Mouse (Mus musculus): ENCODE measurements around the gene Ssbp3. TPM values are rescaled to one million over a fixed set of nuclear protein-coding genes. Genes with fewer than 3 reads are reported as not detected.

The Ssbp3 gene
- polyA plus RNA-seq, 1 experiment from 2014 or later, result 43.3 TPM

- 69% methylated on average over 15 of the region's 15 CpGs for whole genome bisulfite sequencing
- no peak overlapping the region for H3K4me2 ChIP-seq (ENCODE audit: low read length)
- no peak overlapping the region for H3K9ac ChIP-seq (ENCODE audit: low read length)
- H3K4me3 ChIP-seq (ENCODE audit: control insufficient read depth in 1 of 2, insufficient read depth in 1 of 2, low read depth in 1 of 2, low read length in 2 of 2), result no peak overlapping the region
- no peak for ATAC-seq (ENCODE audit: insufficient number of reproducible peaks, insufficient read depth, low FRiP score, low read depth)
- H3K9me3 ChIP-seq (ENCODE audit: control insufficient read depth, low read length), result no peaks in the 10 kb centered on the region
- no peaks in the 10 kb centered on the region for H3K27me3 ChIP-seq (ENCODE audit: control insufficient read depth, insufficient read depth, low read length)
- H3K27ac ChIP-seq (replicated peaks in 1 of 2; ENCODE audit: control insufficient read depth in 1 of 2, insufficient read depth in 1 of 2, low read depth in 2 of 2, low read length in 2 of 2), result no peak overlapping the region
- H3K36me3 ChIP-seq (ENCODE audit: control insufficient read depth, insufficient read depth, low read length), result no peaks in the 10 kb centered on the region
- H3K4me1 ChIP-seq (ENCODE audit: control insufficient read depth in 2 of 2, insufficient read depth in 2 of 2, low read length in 2 of 2), result peaks cover 32 to 57% of the 10 kb centered on the region in 2 experiments
Measured at GRCm38 (mm10) chr4:106972461-106973384, 62.2 kb downstream of the Ssbp3 start.

GRCm38 (mm10) chr4:106975324-106975723, 64.8 kb downstream of the Ssbp3 start:
- no peak overlapping the region for H3K9ac ChIP-seq (ENCODE audit: low read length)
- H3K27ac ChIP-seq (replicated peaks in 1 of 2; ENCODE audit: control insufficient read depth in 1 of 2, insufficient read depth in 1 of 2, low read depth in 2 of 2, low read length in 2 of 2), result no peak overlapping the region
- no peaks in the 10 kb centered on the region for H3K9me3 ChIP-seq (ENCODE audit: control insufficient read depth, low read length)
- peaks cover 5% of the 10 kb centered on the region; the same call in 1 of the 2 replicates for H3K36me3 ChIP-seq (ENCODE audit: control insufficient read depth, insufficient read depth, low read length)
- no peak for ATAC-seq (ENCODE audit: insufficient number of reproducible peaks, insufficient read depth, low FRiP score, low read depth)
- H3K4me1 ChIP-seq (ENCODE audit: control insufficient read depth in 2 of 2, insufficient read depth in 2 of 2, low read length in 2 of 2), result peaks cover 19 to 41% of the 10 kb centered on the region in 2 experiments
- WGBS, result 70% methylated on average over 6 of the region's 6 CpGs
- H3K4me2 ChIP-seq (ENCODE audit: low read length), result no peak overlapping the region
- H3K4me3 ChIP-seq (ENCODE audit: control insufficient read depth in 1 of 2, insufficient read depth in 1 of 2, low read depth in 1 of 2, low read length in 2 of 2), result no peak overlapping the region
- H3K27me3 ChIP-seq (ENCODE audit: control insufficient read depth, insufficient read depth, low read length), result no peaks in the 10 kb centered on the region

GRCm38 (mm10) chr4:106975890-106976289, 65.4 kb downstream of the Ssbp3 start:
- Histone ChIP-seq H3K27me3 (ENCODE audit: control insufficient read depth, insufficient read depth, low read length) (no peaks in the 10 kb centered on the region), H3K36me3 (ENCODE audit: control insufficient read depth, insufficient read depth, low read length) (peaks cover 5% of the 10 kb centered on the region; the same call in 1 of the 2 replicates), H3K9ac (ENCODE audit: low read length) (no peak overlapping the region), H3K4me1 (ENCODE audit: control insufficient read depth in 2 of 2, insufficient read depth in 2 of 2, low read length in 2 of 2) (peaks cover 20 to 43% of the 10 kb centered on the region in 2 experiments), H3K27ac (replicated peaks in 1 of 2; ENCODE audit: control insufficient read depth in 1 of 2, insufficient read depth in 1 of 2, low read depth in 2 of 2, low read length in 2 of 2) (no peak overlapping the region), H3K9me3 (ENCODE audit: control insufficient read depth, low read length) (no peaks in the 10 kb centered on the region), H3K4me3 (ENCODE audit: control insufficient read depth in 1 of 2, insufficient read depth in 1 of 2, low read depth in 1 of 2, low read length in 2 of 2) (no peak overlapping the region), H3K4me2 (ENCODE audit: low read length) (no peak overlapping the region)
- WGBS, result 71% methylated on average over 4 of the region's 4 CpGs
- ATAC-seq (ENCODE audit: insufficient number of reproducible peaks, insufficient read depth, low FRiP score, low read depth), result no peak

- WGBS, result 88% methylated on average over 2 of the region's 2 CpGs
- H3K27ac ChIP-seq (replicated peaks in 1 of 2; ENCODE audit: control insufficient read depth in 1 of 2, insufficient read depth in 1 of 2, low read depth in 2 of 2, low read length in 2 of 2), result no peak overlapping the region
- H3K4me2 ChIP-seq (ENCODE audit: low read length), result no peak overlapping the region
- H3K27me3 ChIP-seq (ENCODE audit: control insufficient read depth, insufficient read depth, low read length), result no peaks in the 10 kb centered on the region
- H3K4me1 ChIP-seq (ENCODE audit: control insufficient read depth in 2 of 2, insufficient read depth in 2 of 2, low read length in 2 of 2), result peaks cover 18 to 43% of the 10 kb centered on the region in 2 experiments
- no peak overlapping the region for H3K9ac ChIP-seq (ENCODE audit: low read length)
- H3K36me3 ChIP-seq (ENCODE audit: control insufficient read depth, insufficient read depth, low read length), result peaks cover 5% of the 10 kb centered on the region; the same call in 1 of the 2 replicates
- H3K9me3 ChIP-seq (ENCODE audit: control insufficient read depth, low read length), result no peaks in the 10 kb centered on the region
- no peak for ATAC-seq (ENCODE audit: insufficient number of reproducible peaks, insufficient read depth, low FRiP score, low read depth)
- H3K4me3 ChIP-seq (ENCODE audit: control insufficient read depth in 1 of 2, insufficient read depth in 1 of 2, low read depth in 1 of 2, low read length in 2 of 2), result no peak overlapping the region
Measured at GRCm38 (mm10) chr4:106976576-106976975, 66.1 kb downstream of the Ssbp3 start.

- WGBS, result 25% methylated on average over 6 of the region's 6 CpGs
- H3K36me3 ChIP-seq (ENCODE audit: control insufficient read depth, insufficient read depth, low read length), result peaks cover 7% of the 10 kb centered on the region; the same call in 1 of the 2 replicates
- ATAC-seq (ENCODE audit: insufficient number of reproducible peaks, insufficient read depth, low FRiP score, low read depth), result no peak
- peaks cover 17 to 43% of the 10 kb centered on the region in 2 experiments for H3K4me1 ChIP-seq (ENCODE audit: control insufficient read depth in 2 of 2, insufficient read depth in 2 of 2, low read length in 2 of 2)
- H3K4me3 ChIP-seq (ENCODE audit: control insufficient read depth in 1 of 2, insufficient read depth in 1 of 2, low read depth in 1 of 2, low read length in 2 of 2), result no peak overlapping the region
- H3K27ac ChIP-seq (replicated peaks in 1 of 2; ENCODE audit: control insufficient read depth in 1 of 2, insufficient read depth in 1 of 2, low read depth in 2 of 2, low read length in 2 of 2), result no peak overlapping the region
- H3K27me3 ChIP-seq (ENCODE audit: control insufficient read depth, insufficient read depth, low read length), result no peaks in the 10 kb centered on the region
- no peak overlapping the region for H3K4me2 ChIP-seq (ENCODE audit: low read length)
- H3K9ac ChIP-seq (ENCODE audit: low read length), result no peak overlapping the region
- H3K9me3 ChIP-seq (ENCODE audit: control insufficient read depth, low read length), result no peaks in the 10 kb centered on the region
Measured at GRCm38 (mm10) chr4:106977218-106977651, 66.7 kb downstream of the Ssbp3 start.

- Histone ChIP-seq H3K9ac (ENCODE audit: low read length) (no peak overlapping the region), H3K27ac (replicated peaks in 1 of 2; ENCODE audit: control insufficient read depth in 1 of 2, insufficient read depth in 1 of 2, low read depth in 2 of 2, low read length in 2 of 2) (peak overlapping the region in 1 of 2 experiments; percentile 50; a peak in 1 of 4 replicates), H3K36me3 (ENCODE audit: control insufficient read depth, insufficient read depth, low read length) (peaks cover 7% of the 10 kb centered on the region; the same call in 1 of the 2 replicates), H3K4me1 (ENCODE audit: control insufficient read depth in 2 of 2, insufficient read depth in 2 of 2, low read length in 2 of 2) (peaks cover 17 to 36% of the 10 kb centered on the region in 2 experiments), H3K4me2 (ENCODE audit: low read length) (no peak overlapping the region), H3K27me3 (ENCODE audit: control insufficient read depth, insufficient read depth, low read length) (no peaks in the 10 kb centered on the region), H3K9me3 (ENCODE audit: control insufficient read depth, low read length) (no peaks in the 10 kb centered on the region), H3K4me3 (ENCODE audit: control insufficient read depth in 1 of 2, insufficient read depth in 1 of 2, low read depth in 1 of 2, low read length in 2 of 2) (no peak overlapping the region)
- ATAC-seq (ENCODE audit: insufficient number of reproducible peaks, insufficient read depth, low FRiP score, low read depth), result no peak
- 62% methylated on average over 8 of the region's 8 CpGs for WGBS
Measured at GRCm38 (mm10) chr4:106978376-106978775, 67.9 kb downstream of the Ssbp3 start.

- H3K4me2 ChIP-seq (ENCODE audit: low read length), result no peak overlapping the region
- no peak for ATAC-seq (ENCODE audit: insufficient number of reproducible peaks, insufficient read depth, low FRiP score, low read depth)
- H3K27ac ChIP-seq (replicated peaks in 1 of 2; ENCODE audit: control insufficient read depth in 1 of 2, insufficient read depth in 1 of 2, low read depth in 2 of 2, low read length in 2 of 2), result no peak overlapping the region
- H3K9ac ChIP-seq (ENCODE audit: low read length), result peak overlapping the region; percentile 35; the same call in 1 of the 2 replicates
- peaks cover 17 to 48% of the 10 kb centered on the region in 2 experiments for H3K4me1 ChIP-seq (ENCODE audit: control insufficient read depth in 2 of 2, insufficient read depth in 2 of 2, low read length in 2 of 2)
- no peaks in the 10 kb centered on the region for H3K9me3 ChIP-seq (ENCODE audit: control insufficient read depth, low read length)
- 21% methylated on average over 7 of the region's 7 CpGs for WGBS
- peaks cover 7% of the 10 kb centered on the region; the same call in 1 of the 2 replicates for H3K36me3 ChIP-seq (ENCODE audit: control insufficient read depth, insufficient read depth, low read length)
- H3K27me3 ChIP-seq (ENCODE audit: control insufficient read depth, insufficient read depth, low read length), result no peaks in the 10 kb centered on the region
- no peak overlapping the region for H3K4me3 ChIP-seq (ENCODE audit: control insufficient read depth in 1 of 2, insufficient read depth in 1 of 2, low read depth in 1 of 2, low read length in 2 of 2)
Measured at GRCm38 (mm10) chr4:106980669-106981068, 70.2 kb downstream of the Ssbp3 start.

Data from heart, embryonic 14.5 days (tissue).